Mouse (Mus musculus) forebrain, embryonic 14.5 days (tissue): ENCODE measurements around the gene Fbxl15. TPM values are rescaled to one million over a fixed set of nuclear protein-coding genes. Genes with fewer than 3 reads are reported as not detected.

ENCODE experiments used
- ATAC-seq: fragments of 200-750 bp; cut with Nextera tagmentation; 2 replicates; pipeline ENCODE4 v1.8.0; 2017; ENCODE audit warnings: mild to moderate bottlenecking, moderate library complexity
- DNase-seq: peaks from one replicate; pipeline ENCODE4 v3.0.0-alpha.2; 2015; ENCODE audit warnings: low spot score
- H3K27ac ChIP-seq: fragments of 300-500 bp; sonication (generic); 2 replicates; pipeline ENCODE4 v1.5.1; 2014; ENCODE audit warnings: low read depth, mild to moderate bottlenecking, control low read depth, low read length, moderate library complexity
- H3K27me3 ChIP-seq: fragments of 300-500 bp; sonication (generic); replicated peaks from 2 replicates; pipeline ENCODE4 v1.6.1; 2014; ENCODE audit warnings: low read length, control low read depth, mixed read lengths; ENCODE audit not compliant: control insufficient read depth, insufficient read depth
- H3K36me3 ChIP-seq: fragments of 300-500 bp; sonication (generic); 2 replicates; pipeline ENCODE4 v1.6.1; 2014; ENCODE audit warnings: low read length, control low read depth; ENCODE audit not compliant: control insufficient read depth, insufficient read depth
- H3K4me1 ChIP-seq: fragments of 300-500 bp; sonication (generic); 2 replicates; pipeline ENCODE4 v1.6.1; 2014; ENCODE audit warnings: antibody characterized with exemption, low read length, control low read depth; ENCODE audit not compliant: control insufficient read depth, insufficient read depth
- H3K4me2 ChIP-seq: fragments of 300-500 bp; sonication (generic); 2 replicates; pipeline ENCODE4 v1.6.1; 2014; ENCODE audit warnings: mild to moderate bottlenecking, control low read depth, low read length
- H3K4me3 ChIP-seq: fragments of 300-500 bp; sonication (generic); 2 replicates; pipeline ENCODE4 v1.5.1; 2014; ENCODE audit warnings: low read depth, low read length, control low read depth
- H3K9ac ChIP-seq: fragments of 300-500 bp; sonication (generic); 2 replicates; pipeline ENCODE4 v1.6.1; 2014; ENCODE audit warnings: mild to moderate bottlenecking, low read length, control low read depth, moderate library complexity
- H3K9me3 ChIP-seq: fragments of 300-500 bp; sonication (generic); replicated peaks from 2 replicates; pipeline ENCODE4 v1.6.1; 2016; ENCODE audit warnings: low read length, control low read depth, mixed read lengths; ENCODE audit not compliant: control insufficient read depth
- WGBS: fragments of 180-500 bp; shearing (Covaris S2); extraction: QIAGEN DNeasy Blood & Tissue Kit; methylation state at CpG from one replicate; pipeline ENCODE4 v1.1.7; 2014; 5-methylcytosine and 5-hydroxymethylcytosine counted together
- polyA plus RNA-seq: library from polyadenylated mRNA; unstranded; fragments of >200 nt; fragmentation: Nextera tagmentation; extraction: Ambion mirVana; gene quantifications from 2 replicates; pipeline ENCODE4 v1.2.1, GENCODE M21; 2014

Fbxl15 gene
- polyA plus RNA-seq, 1 experiment from 2014 or later: 43.1 TPM

DNA sequence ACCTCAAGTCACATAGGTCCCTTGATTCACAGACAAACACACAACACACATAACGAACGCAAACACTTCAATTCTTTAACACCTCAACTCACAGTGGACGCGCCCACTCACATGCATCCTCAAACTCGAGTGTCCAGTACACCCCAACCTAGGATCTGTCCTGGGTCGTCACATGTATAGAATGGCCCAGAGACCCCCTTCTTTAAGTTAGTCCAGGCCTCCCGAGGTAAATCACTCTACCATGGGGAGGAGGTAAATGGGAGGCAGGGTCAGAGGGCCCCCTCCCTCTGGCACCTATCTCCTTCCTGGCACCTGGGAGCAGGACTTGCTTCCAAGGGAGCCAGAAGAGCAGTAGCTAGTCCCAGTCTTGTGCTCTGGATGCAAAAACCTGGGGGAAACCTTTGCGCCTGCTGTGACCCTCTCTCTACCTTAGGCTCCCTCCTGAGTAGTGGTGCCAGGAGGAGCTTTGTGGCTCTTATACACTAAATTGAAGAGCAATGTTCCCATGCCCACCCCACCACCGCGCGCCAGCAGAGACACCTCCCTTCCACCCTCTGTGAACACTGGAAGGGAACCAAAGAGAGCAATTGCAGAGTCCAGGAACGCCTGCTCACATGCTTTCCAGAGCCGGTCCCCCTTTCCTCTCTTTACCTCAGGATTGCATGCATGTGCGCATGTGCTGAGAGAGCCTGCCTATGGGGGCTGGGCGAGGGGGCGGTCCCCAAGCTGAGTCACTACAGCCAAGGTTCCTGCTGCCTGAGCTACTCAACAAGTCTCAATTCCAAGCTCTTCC, 9.2 kb upstream of the Fbxl15 start:
- Histone ChIP-seq H3K4me1 (peaks cover 38% of the 10 kb centered on the region), H3K4me2 (peak overlapping the region; percentile 66), H3K27me3 (peaks cover 63% of the 10 kb centered on the region), H3K9me3 (no peaks in the 10 kb centered on the region), H3K36me3 (0 out of 2 replicates have a peak, but pooled peaks cover 3% of the 10 kb centered on the region), H3K4me3 (peak overlapping the region; percentile 40; the same call in 1 of the 2 replicates), H3K9ac (peak overlapping the region; percentile 65; the same call in 1 of the 2 replicates), H3K27ac (no peak overlapping the region)
- DNase-seq: peak; percentile 86
- 9% methylated on average over 16 of the region's 16 CpGs for WGBS
- ATAC-seq: peak; percentile 45; the same call in 1 of the 2 replicates

- Histone ChIP-seq H3K4me1 (peaks cover 47% of the 10 kb centered on the region), H3K27me3 (peaks cover 49% of the 10 kb centered on the region), H3K9ac (no peak overlapping the region), H3K9me3 (no peaks in the 10 kb centered on the region), H3K27ac (no peak overlapping the region), H3K36me3 (no peaks in the 10 kb centered on the region), H3K4me3 (no peak overlapping the region), H3K4me2 (no peak overlapping the region)
- ATAC-seq (no peak), DNase-seq (no peak)
- WGBS: 85% methylated on average over 8 of the region's 8 CpGs
These were observed 7.8 kb upstream of the Fbxl15 start for GRCm38 (mm10) chr19:46320076-46320785.

GRCm38 (mm10) chr19:46321101-46321943, 6.7 kb upstream of the Fbxl15 start:
- ATAC-seq: peak; percentile 54
- Histone ChIP-seq H3K27ac (peak overlapping the region; percentile 84), H3K27me3 (peaks cover 38% of the 10 kb centered on the region), H3K9me3 (no peaks in the 10 kb centered on the region), H3K4me3 (no peak overlapping the region), H3K36me3 (no peaks in the 10 kb centered on the region), H3K4me1 (peaks cover 49% of the 10 kb centered on the region), H3K9ac (peak overlapping the region; percentile 1; the same call in 1 of the 2 replicates), H3K4me2 (peak overlapping the region; percentile 30)
- DNase-seq: peak; percentile 77
- 20% methylated on average over 6 of the region's 6 CpGs for WGBS

- H3K9ac ChIP-seq: peak overlapping the region; percentile 37; the same call in 1 of the 2 replicates
- H3K27me3 ChIP-seq: peaks cover 27% of the 10 kb centered on the region
- no peaks in the 10 kb centered on the region for H3K36me3 ChIP-seq
- H3K27ac ChIP-seq: peak overlapping the region; percentile 84
- DNase-seq: no peak
- no peaks in the 10 kb centered on the region for H3K9me3 ChIP-seq
- H3K4me1 ChIP-seq: peaks cover 50% of the 10 kb centered on the region
- no peak overlapping the region for H3K4me3 ChIP-seq
- no peak for ATAC-seq
- peak overlapping the region; percentile 30 for H3K4me2 ChIP-seq
- WGBS: 45% methylated on average over 11 of the region's 11 CpGs
These were observed 5.6 kb upstream of the Fbxl15 start for GRCm38 (mm10) chr19:46322144-46322995.

GRCm38 (mm10) chr19:46322996-46323572, 4.9 kb upstream of the Fbxl15 start:
- H3K27me3 ChIP-seq: peaks cover 20% of the 10 kb centered on the region
- no peak for ATAC-seq
- no peak for DNase-seq
- WGBS: 80% methylated on average over 13 of the region's 13 CpGs
- H3K36me3 ChIP-seq: no peaks in the 10 kb centered on the region
- H3K9me3 ChIP-seq: no peaks in the 10 kb centered on the region
- no peak overlapping the region for H3K9ac ChIP-seq
- H3K27ac ChIP-seq: no peak overlapping the region; the same call in 1 of the 2 replicates
- H3K4me2 ChIP-seq: no peak overlapping the region
- H3K4me1 ChIP-seq: peaks cover 51% of the 10 kb centered on the region
- no peak overlapping the region for H3K4me3 ChIP-seq

DNA sequence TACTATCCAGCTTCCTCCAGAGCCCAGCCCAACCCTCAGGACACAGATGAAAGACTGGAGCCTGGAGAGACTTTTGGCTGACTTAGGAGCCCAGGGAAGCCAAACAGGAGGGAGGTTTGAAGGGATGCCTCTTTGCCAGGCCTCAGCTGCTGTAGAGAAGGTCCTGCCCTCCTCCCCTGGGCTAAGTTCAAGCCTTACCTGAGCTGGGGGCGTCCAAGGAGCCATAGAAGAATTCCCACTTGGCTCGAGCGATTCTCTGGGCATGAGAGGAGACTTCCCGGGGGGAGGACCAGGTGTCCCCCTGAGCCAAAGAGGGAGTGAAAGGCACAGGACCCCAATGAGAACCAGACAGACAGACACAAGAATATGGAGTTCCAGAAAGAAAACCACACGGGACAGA, 4.3 kb upstream of the Fbxl15 start:
- H3K36me3 ChIP-seq: no peaks in the 10 kb centered on the region
- WGBS: 79% methylated on average over 5 of the region's 5 CpGs
- H3K4me3 ChIP-seq: no peak overlapping the region
- no peak overlapping the region for H3K4me2 ChIP-seq
- ATAC-seq (no peak), DNase-seq (no peak)
- H3K9ac ChIP-seq: no peak overlapping the region
- H3K27ac ChIP-seq: no peak overlapping the region
- no peaks in the 10 kb centered on the region for H3K9me3 ChIP-seq
- peaks cover 48% of the 10 kb centered on the region for H3K4me1 ChIP-seq
- peaks cover 14% of the 10 kb centered on the region for H3K27me3 ChIP-seq

- ATAC-seq: no peak
- peaks cover 45% of the 10 kb centered on the region for H3K4me1 ChIP-seq
- H3K27me3 ChIP-seq: peaks cover 10% of the 10 kb centered on the region
- WGBS: 67% methylated on average over 11 of the region's 11 CpGs
- H3K9me3 ChIP-seq: no peaks in the 10 kb centered on the region
- H3K4me3 ChIP-seq: no peak overlapping the region
- H3K9ac ChIP-seq: peak overlapping the region; percentile 21; the same call in 1 of the 2 replicates
- no peaks in the 10 kb centered on the region for H3K36me3 ChIP-seq
- H3K4me2 ChIP-seq: peak overlapping the region; percentile 100
- no peak overlapping the region for H3K27ac ChIP-seq
- DNase-seq: no peak
These were observed 3.6 kb upstream of the Fbxl15 start for GRCm38 (mm10) chr19:46324366-46324765.
